Mouse (Mus musculus) naive thymus-derived CD4-positive, alpha-beta T cell, adult 5 months (primary cell): ENCODE results near the gene Efcab12. TPM values are rescaled to one million over a fixed set of nuclear protein-coding genes. Genes with fewer than 3 reads are reported as not detected.

Experiments used
- polyA plus RNA-seq: library from polyadenylated mRNA; unstranded; fragments of 100-300 nt; shearing (Covaris generic); gene quantifications from one replicate; pipeline ENCODE4 v1.2.1, GENCODE M21; 2017

Gene Efcab12
- not detected for polyA plus RNA-seq

GRCm38 (mm10) chr6:115838161-115838597 is at the start of gene Efcab12:
Efcab12 (minus strand) TSS chr6:115838412.

DNA sequence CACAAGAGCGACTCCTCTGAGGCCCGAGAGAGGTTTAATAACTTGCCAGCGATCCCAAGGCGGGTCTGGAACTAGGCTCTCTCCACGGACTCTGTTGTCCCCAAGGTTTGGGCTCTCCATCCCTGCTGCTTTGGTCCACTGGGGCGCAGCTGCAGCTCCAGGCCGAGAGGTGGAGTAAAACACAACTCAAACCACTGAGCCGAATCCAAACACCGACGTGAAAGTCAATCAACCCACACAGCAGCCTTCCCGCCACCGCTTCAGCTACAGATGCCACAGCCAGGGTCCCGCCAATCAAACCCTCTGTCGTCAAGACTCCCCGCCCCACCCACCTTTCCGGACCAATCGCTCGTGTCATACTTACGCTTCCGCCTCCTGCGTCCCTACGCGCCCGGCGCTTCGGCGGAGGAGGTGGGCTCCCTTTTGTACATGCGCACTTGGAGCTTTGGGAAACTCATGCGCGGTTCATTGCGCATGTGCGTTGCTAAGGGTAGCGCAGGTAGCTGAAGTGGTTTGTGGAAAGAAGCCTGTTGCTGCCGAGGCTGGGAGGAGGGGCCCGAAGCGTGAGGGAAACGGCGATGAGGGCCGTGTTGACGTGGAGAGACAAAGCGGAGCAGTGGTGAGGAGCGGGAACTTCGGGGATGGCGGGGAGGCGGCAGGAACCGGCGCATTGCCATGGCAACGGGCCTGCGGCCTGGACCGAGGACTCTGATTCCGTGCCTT is 15.0 kb upstream of the Efcab12 start, which contains the start of the genes Mbd4 and Ift122:
Gene Mbd4 (minus strand): TSS at position 281 of the 723 bp plus-strand sequence.
Gene Ift122 (plus strand): TSS at position 380 of the 723 bp plus-strand sequence.

DNA sequence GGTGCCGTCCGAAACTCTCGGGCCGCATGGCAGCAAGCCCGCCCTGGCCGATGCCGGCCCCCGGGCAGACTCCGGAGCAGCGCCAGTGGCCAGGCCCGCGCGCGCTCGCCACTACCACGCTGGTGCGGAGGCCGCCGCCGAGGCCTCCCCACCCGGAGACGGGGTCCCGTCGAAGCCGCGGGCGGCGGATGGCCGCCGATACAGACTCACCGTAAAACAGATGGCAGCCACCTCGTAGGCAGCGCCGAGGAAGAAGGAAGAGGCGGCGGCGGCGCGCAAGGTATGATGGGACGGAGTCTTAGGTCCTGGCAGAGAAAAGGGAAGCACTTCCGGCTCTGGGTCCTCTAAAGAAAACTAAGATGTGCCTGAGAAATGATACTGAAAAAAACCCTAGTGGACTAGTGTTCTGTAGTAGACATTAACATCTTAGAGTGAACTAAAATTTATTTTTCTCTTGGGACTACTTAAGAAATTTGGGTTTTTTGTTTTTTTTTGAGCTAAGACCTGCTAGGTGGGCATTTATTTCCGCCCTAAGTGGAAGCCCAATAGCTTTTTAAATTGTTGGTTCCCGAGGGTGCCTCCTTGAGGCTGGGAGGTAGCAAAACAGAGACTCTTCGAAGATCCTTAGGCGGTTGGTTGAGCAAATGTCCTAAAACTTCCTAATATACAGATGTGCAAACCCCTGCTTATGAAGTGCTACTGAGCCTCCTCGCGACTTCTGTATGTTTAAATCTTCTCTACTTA is 29.6 kb downstream of the Efcab12 start, which contains the start of gene Rpl32:
Gene Rpl32 (minus strand): TSS at position 260 of the 744 bp plus-strand sequence.

GRCm38 (mm10) chr6:115774501-115774921 is 63.7 kb downstream of the Efcab12 start, which contains the start of gene Cand2:
Cand2 (plus strand) TSS chr6:115774538.

DNA sequence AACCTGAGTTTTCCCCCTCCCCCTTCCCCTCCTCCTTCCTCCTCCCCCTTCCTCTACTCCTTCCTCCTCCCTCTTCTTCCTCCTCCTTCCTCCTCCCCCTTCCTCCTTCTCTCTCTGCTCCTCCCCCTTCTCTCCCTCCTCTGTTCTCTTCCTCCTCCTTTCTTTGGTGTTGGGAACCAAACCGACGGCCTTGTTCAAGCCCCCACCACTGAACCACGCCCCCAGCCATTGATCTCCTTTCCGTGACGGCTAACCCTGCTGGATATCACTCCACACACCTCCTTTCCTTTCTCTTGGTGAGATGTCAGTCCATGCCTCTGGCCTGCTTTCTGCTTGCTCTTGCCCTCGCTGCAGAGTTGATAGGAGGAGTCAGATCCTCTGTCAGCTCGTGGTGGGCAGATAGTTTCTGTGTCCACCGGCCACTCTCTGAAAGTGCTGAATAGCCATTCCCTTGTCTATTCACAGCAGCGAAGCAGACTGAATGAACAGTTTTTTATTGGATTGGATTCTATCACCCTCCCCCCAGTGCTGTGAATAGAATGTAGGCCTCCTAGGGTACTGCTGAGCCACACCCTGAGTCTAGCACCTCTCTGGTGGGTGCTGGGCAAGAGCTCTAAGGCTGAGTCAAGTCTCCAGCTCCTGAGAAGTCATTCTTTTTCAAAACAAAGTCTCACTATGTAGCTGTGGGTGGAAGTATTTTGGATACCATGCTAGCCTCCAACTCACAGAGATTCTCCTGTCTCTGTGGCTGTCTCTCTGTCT is 76.0 kb downstream of the Efcab12 start, which contains the start of gene Tmem40:
Gene Tmem40 (minus strand): TSS at position 416 of the 762 bp plus-strand sequence.

Other genes with a start within 250 kb of the Efcab12 start
- not detected for gene Mkrn2os, start 245.8 kb downstream of the Efcab12 start, polyA plus RNA-seq
- gene Mkrn2, start 236.5 kb downstream of the Efcab12 start, polyA plus RNA-seq: 36.3 TPM
- 117 TPM for gene Raf1, start 161.8 kb downstream of the Efcab12 start, polyA plus RNA-seq
- gene Tmem40, start 76.0 kb downstream of the Efcab12 start, polyA plus RNA-seq: not detected
- 4.1 TPM for gene Cand2, start 63.9 kb downstream of the Efcab12 start, polyA plus RNA-seq
- gene Rpl32, start 29.7 kb downstream of the Efcab12 start, polyA plus RNA-seq: 4,246 TPM
- 11.1 TPM for gene Mbd4, start 15.0 kb upstream of the Efcab12 start, polyA plus RNA-seq
- 0.96 TPM for gene Ift122, start 15.1 kb upstream of the Efcab12 start, polyA plus RNA-seq
- gene Rho, start 93.3 kb upstream of the Efcab12 start, polyA plus RNA-seq: not detected
- not detected for gene H1foo, start 106.5 kb upstream of the Efcab12 start, polyA plus RNA-seq
- 1.2 TPM for gene Plxnd1, start 156.6 kb upstream of the Efcab12 start, polyA plus RNA-seq